Mouse (Mus musculus) C2C12 (cell line): Measurements from ENCODE around the gene Snx1.

Experiments
- CEBPB ChIP-seq: IDR thresholded peaks from one replicate; pipeline ENCODE4 v1.6.1; 2011; ENCODE audit warnings: low read depth, mild to moderate bottlenecking, control low read depth, moderate library complexity
- CTCF ChIP-seq: IDR thresholded peaks from one replicate; pipeline ENCODE4 v1.5.1; 2011; ENCODE audit not compliant: control insufficient read depth, insufficient read depth, insufficient read length
- FOSL1 ChIP-seq: IDR thresholded peaks from one replicate; pipeline ENCODE4 v1.8.0; 2011; ENCODE audit warnings: mild to moderate bottlenecking, low read length; ENCODE audit not compliant: poor library complexity, insufficient read depth, severe bottlenecking
- MAX ChIP-seq: IDR thresholded peaks from one replicate; pipeline ENCODE4 v1.6.1; 2011; ENCODE audit warnings: mild to moderate bottlenecking, control low read depth
- MYOD1 ChIP-seq: IDR thresholded peaks from one replicate; pipeline ENCODE4 v1.6.1; 2011; ENCODE audit warnings: low read depth; ENCODE audit not compliant: control insufficient read depth, insufficient read length
- MYOG ChIP-seq: IDR thresholded peaks from one replicate; pipeline ENCODE4 v1.6.1; 2011; ENCODE audit not compliant: control insufficient read depth, insufficient read length; ENCODE audit errors: extremely low read depth
- USF1 ChIP-seq: IDR thresholded peaks from one replicate; pipeline ENCODE4 v1.6.1; 2011; ENCODE audit warnings: low read depth, mild to moderate bottlenecking, control low read depth, moderate library complexity

DNA sequence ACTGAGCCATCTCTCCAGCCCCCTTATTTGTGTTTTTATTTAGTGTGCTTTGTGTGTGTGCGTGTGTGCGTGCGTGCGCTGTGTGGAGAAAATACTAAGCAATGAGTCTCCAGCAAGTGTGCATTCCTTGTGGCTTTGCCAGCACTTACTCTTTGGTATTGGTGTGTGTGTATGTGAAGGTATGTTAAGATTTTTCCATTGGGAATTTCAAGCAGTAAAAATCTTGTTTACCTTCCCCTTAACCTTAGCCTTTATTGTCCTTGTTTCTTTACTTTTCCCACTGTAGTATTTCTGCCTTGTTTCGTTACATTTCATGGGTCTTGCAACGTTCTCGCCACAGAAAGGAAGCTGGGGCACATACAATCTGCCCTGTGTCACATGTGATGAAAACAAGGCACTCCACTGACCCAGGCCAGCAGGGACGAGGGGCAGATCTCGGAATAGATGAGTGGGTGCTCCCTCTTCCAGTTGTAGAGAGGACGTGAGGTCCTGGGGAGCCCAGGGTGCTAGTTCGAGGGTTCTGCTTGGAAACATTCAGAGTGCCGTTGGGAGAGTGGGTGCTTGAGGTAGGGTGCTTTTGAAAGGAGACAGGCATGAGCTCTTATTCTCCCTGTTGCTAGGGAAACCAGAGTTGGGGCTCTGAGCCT lies 45.0 kb upstream of the Snx1 start:
- TF ChIP-seq CTCF, result no peak
- TF ChIP-seq MAX, result no peak
- TF ChIP-seq USF1, result no peak
- TF ChIP-seq FOSL1, result no peak
- no peak for TF ChIP-seq MYOG
- TF ChIP-seq MYOD1, result no peak
- TF ChIP-seq CEBPB, result no peak
